In the genomic region with DNA sequence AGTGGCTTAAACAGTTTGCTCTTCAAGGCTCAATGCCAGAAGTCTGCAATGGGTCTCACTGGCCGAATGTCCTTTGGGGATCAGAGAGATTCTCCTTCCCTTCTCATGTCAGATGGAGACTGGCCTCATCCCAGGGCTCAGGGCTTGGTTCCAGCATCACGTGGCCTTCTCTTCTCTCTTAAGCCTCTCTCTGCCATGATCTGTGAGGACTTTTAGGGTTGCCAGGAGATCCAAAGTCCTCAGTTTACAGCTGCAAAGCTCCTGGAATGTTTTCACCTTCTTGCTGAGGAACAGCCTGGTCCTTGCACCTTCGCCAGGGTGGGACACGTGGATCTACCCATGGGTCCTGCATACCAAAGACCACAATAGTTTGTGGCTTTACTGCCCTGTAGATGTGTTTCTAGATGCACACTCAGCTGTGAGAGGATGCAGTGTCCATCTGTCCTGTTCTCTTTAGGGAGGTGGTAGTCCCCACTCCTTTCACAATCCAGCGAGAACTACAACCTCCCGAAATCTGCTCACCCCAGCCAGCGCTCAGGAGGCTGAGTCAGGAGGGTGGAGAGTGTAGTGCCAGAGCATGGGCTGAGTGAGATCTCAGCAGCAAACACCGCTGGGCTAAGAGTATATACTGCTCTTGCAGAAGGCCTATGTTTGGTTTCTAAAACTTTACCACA, we compare ENCODE assay signal across 9 mouse cellular contexts. TPM values are rescaled to one million over a fixed set of nuclear protein-coding genes. Genes with fewer than 3 reads are reported as not detected.
DNase-seq lines count a peak whose midpoint lies in the region; ATAC-seq and TF ChIP-seq lines count a peak whose summit lies in the region.
"Had no signal": no experiment of that assay in that cellular context is flagged by ENCODE, and none has a peak within 500 bp of the region (broad histone marks: within the 10 kb centered on the region; RNA-seq: fewer than 3 reads in every experiment).

No protein-coding gene starts in this region.

- intact Hi-C loops in heart, postnatal 25 days (cut with DNase I): no loop called here

- DNase-seq in heart, adult 11 months: peak; percentile 94
- DNase-seq in heart, postnatal 25 days (ENCODE audit: low spot score): no peak
- no peak for DNase-seq in limb, embryonic 11.5 days (ENCODE audit: low spot score)
- DNase-seq in thymus, adult 2 months: no peak

- H3K27ac ChIP-seq in embryonic facial prominence, embryonic 13.5 days: no peak overlapping the region
- H3K27ac ChIP-seq in heart, embryonic 14.5 days (replicated peaks in 1 of 2; ENCODE audit: control insufficient read depth in 1 of 2, insufficient read depth in 1 of 2, low read depth in 2 of 2, low read length in 2 of 2): 0 out of 4 replicates have a peak overlapping the region, but pooled peaks of 1 of the 2 experiments have one; percentile 10
- H3K27ac ChIP-seq in limb, embryonic 11.5 days (replicated peaks; ENCODE audit: low read depth, low read length): no peak overlapping the region
- H3K27ac ChIP-seq in thymus, adult 2 months (ENCODE audit: control insufficient read depth, insufficient read depth, low read length): no peak overlapping the region

- WGBS in embryonic facial prominence, embryonic 13.5 days: 95% methylated on average over 8 of the region's 8 CpGs
- 96% methylated on average over 8 of the region's 8 CpGs for WGBS in heart, embryonic 14.5 days
- WGBS in limb, embryonic 11.5 days: 95% methylated on average over 8 of the region's 8 CpGs
- WGBS in thymus, adult 2 months: 96% methylated on average over 8 of the region's 8 CpGs

- H3K4me1 ChIP-seq in embryonic facial prominence, embryonic 13.5 days: peaks cover 39% of the 10 kb centered on the region
- peaks cover 40 to 53% of the 10 kb centered on the region in 2 experiments for H3K4me1 ChIP-seq in heart, embryonic 14.5 days (ENCODE audit: control insufficient read depth in 2 of 2, insufficient read depth in 2 of 2, low read length in 2 of 2)
- no peaks in the 10 kb centered on the region for H3K4me1 ChIP-seq in limb, embryonic 11.5 days (ENCODE audit: control insufficient read depth, insufficient read depth, low read length)
- peaks cover 20% of the 10 kb centered on the region for H3K4me1 ChIP-seq in thymus, adult 2 months (replicated peaks; ENCODE audit: control insufficient read depth, insufficient read depth, low read length)

- H3K36me3 ChIP-seq in embryonic facial prominence, embryonic 13.5 days: peaks cover 28% of the 10 kb centered on the region
- H3K36me3 ChIP-seq in heart, embryonic 14.5 days (ENCODE audit: control insufficient read depth, insufficient read depth, low read length): 0 out of 2 replicates have a peak, but pooled peaks cover 5% of the 10 kb centered on the region
- H3K36me3 ChIP-seq in limb, embryonic 11.5 days (ENCODE audit: control insufficient read depth, insufficient read depth, low read length): peaks cover 6% of the 10 kb centered on the region; the same call in 1 of the 2 replicates
- H3K36me3 ChIP-seq in thymus, adult 2 months (ENCODE audit: control insufficient read depth, insufficient read depth, low read length): no peaks in the 10 kb centered on the region

- peak overlapping the region; percentile 74 for H3K4me2 ChIP-seq in embryonic facial prominence, embryonic 13.5 days
- peak overlapping the region; percentile 87 for H3K4me2 ChIP-seq in heart, embryonic 14.5 days (ENCODE audit: low read length)
- peak overlapping the region; percentile 59; the same call in 1 of the 2 replicates for H3K4me2 ChIP-seq in limb, embryonic 11.5 days (ENCODE audit: low read depth, severe bottlenecking)

- 0 out of 2 replicates have a peak, but pooled peaks cover 5% of the 10 kb centered on the region for H3K27me3 ChIP-seq in embryonic facial prominence, embryonic 13.5 days
- H3K27me3 ChIP-seq in heart, embryonic 14.5 days (ENCODE audit: control insufficient read depth, insufficient read depth, low read length): no peaks in the 10 kb centered on the region
- no peaks in the 10 kb centered on the region for H3K27me3 ChIP-seq in limb, embryonic 11.5 days (ENCODE audit: control insufficient read depth, insufficient read depth, low read length)
- no peaks in the 10 kb centered on the region for H3K27me3 ChIP-seq in thymus, adult 2 months (ENCODE audit: control insufficient read depth, insufficient read depth, low read length)
- H3K27me3 ChIP-seq: limb, embryonic 15.5 days had no signal

- H3K4me3 ChIP-seq in embryonic facial prominence, embryonic 13.5 days: peak overlapping the region; percentile 86; the same call in 1 of the 2 replicates
- H3K4me3 ChIP-seq in heart, embryonic 14.5 days (ENCODE audit: control insufficient read depth in 1 of 2, insufficient read depth in 1 of 2, low read depth in 1 of 2, low read length in 2 of 2): no peak overlapping the region
- H3K4me3 ChIP-seq in limb, embryonic 11.5 days (ENCODE audit: low read depth, low read length): no peak overlapping the region
- no peak overlapping the region for H3K4me3 ChIP-seq in thymus, adult 2 months (ENCODE audit: control insufficient read depth, insufficient read depth, low read length)

- 0 out of 2 replicates have a peak overlapping the region, but pooled peaks have one; percentile 97 for H3K9ac ChIP-seq in embryonic facial prominence, embryonic 13.5 days
- peak overlapping the region; percentile 98; the same call in 1 of the 2 replicates for H3K9ac ChIP-seq in heart, embryonic 14.5 days (ENCODE audit: low read length)
- peak overlapping the region; percentile 28; the same call in 1 of the 2 replicates for H3K9ac ChIP-seq in limb, embryonic 11.5 days (ENCODE audit: low read length)
- H3K9ac ChIP-seq: limb, embryonic 15.5 days had no signal

- no peak for TF ChIP-seq POLR2A in thymus, adult 2 months (IDR thresholded peaks at IDR 0.05; ENCODE audit: control insufficient read depth, extremely low read depth, insufficient read depth, low read length, poor library complexity)

- H3K9me3 ChIP-seq in embryonic facial prominence, embryonic 13.5 days: peaks cover 5% of the 10 kb centered on the region; the same call in 1 of the 2 replicates
- H3K9me3 ChIP-seq in heart, embryonic 14.5 days (ENCODE audit: control insufficient read depth, low read length): no peaks in the 10 kb centered on the region
- no peaks in the 10 kb centered on the region for H3K9me3 ChIP-seq in limb, embryonic 11.5 days (ENCODE audit: control insufficient read depth, low read length)
- H3K9me3 ChIP-seq: limb, embryonic 15.5 days had no signal

- ATAC-seq in embryonic facial prominence, embryonic 13.5 days (ENCODE audit: insufficient number of reproducible peaks, insufficient read depth, low FRiP score, low TSS enrichment, low read depth): no peak
- ATAC-seq in heart, embryonic 14.5 days (ENCODE audit: insufficient number of reproducible peaks, insufficient read depth, low FRiP score, low read depth): no peak
- no peak for ATAC-seq in limb, embryonic 11.5 days (ENCODE audit: insufficient number of reproducible peaks, low FRiP score, low TSS enrichment, low read depth)
- ATAC-seq in megakaryocyte-erythroid progenitor cell, adult 5-6 weeks (replicated peaks; ENCODE audit: low FRiP score, low TSS enrichment, poor library complexity, severe bottlenecking): no peak
- no peak for ATAC-seq in inflammation-experienced regulatory T-cells, adult 6 months

- no peak for TF ChIP-seq CTCF in thymus, adult 2 months (IDR thresholded peaks at IDR 0.05; ENCODE audit: borderline replicate concordance, control insufficient read depth, extremely low read depth, insufficient read depth, low read length, poor library complexity)

RNA-seq across cellular contexts. Expression of a gene that starts 2.1 kb away (rescaled TPM):
- 10 to 100 TPM; 16.0 to 16.2 TPM for total RNA-seq in heart, postnatal 25 days (2021)
- polyA plus RNA-seq in embryonic facial prominence, embryonic 13.5 days (2015; fragmentation: Nextera tagmentation; extraction: Ambion mirVana): 48.9 and 50.7 TPM in 2 replicates
- polyA plus RNA-seq in heart, embryonic 14.5 days (2014; fragmentation: Nextera tagmentation; extraction: Ambion mirVana): 23.3 and 30.6 TPM in 2 replicates
- polyA plus RNA-seq in limb, embryonic 11.5 days (2014; fragmentation: Nextera tagmentation; extraction: Ambion mirVana): 38.4 and 38.7 TPM in 2 replicates
- total RNA-seq in megakaryocyte-erythroid progenitor cell, adult 5-6 weeks (2014; fragmentation: Nextera tagmentation): 40.7 and 47.4 TPM in 2 replicates
- total RNA-seq in megakaryocyte-erythroid progenitor cell, adult 5-6 weeks (2017): 30.6 and 38.2 TPM in 2 replicates
- 10 to 100 TPM in 1 of 3 experiments, 1 to 10 TPM in 2; 5.4 to 10.7 (median 9.9) TPM for polyA plus RNA-seq in inflammation-experienced regulatory T-cells, adult 6 months (2017; shearing (Covaris generic))
- polyA plus RNA-seq in thymus, adult 2 months (2012; rRNA removed): 50.7 and 51.7 TPM in 2 replicates

RNA-seq across cellular contexts. Expression of a gene that starts 43.5 kb away (rescaled TPM):
- under 1 TPM; 0.52 to 0.61 TPM for total RNA-seq in heart, postnatal 25 days (2021)
- 0.48 and 0.60 TPM in 2 replicates for polyA plus RNA-seq in embryonic facial prominence, embryonic 13.5 days (2015; fragmentation: Nextera tagmentation; extraction: Ambion mirVana)
- 0.42 and 0.73 TPM in 2 replicates for polyA plus RNA-seq in heart, embryonic 14.5 days (2014; fragmentation: Nextera tagmentation; extraction: Ambion mirVana)
- 0.61 and 0.99 TPM in 2 replicates for polyA plus RNA-seq in limb, embryonic 11.5 days (2014; fragmentation: Nextera tagmentation; extraction: Ambion mirVana)
- total RNA-seq in megakaryocyte-erythroid progenitor cell, adult 5-6 weeks (2014; fragmentation: Nextera tagmentation): 2.9 and 4.5 TPM in 2 replicates
- total RNA-seq in megakaryocyte-erythroid progenitor cell, adult 5-6 weeks (2017): 0.38 TPM in 1 of 2 replicates, not detected in the other
- polyA plus RNA-seq in inflammation-experienced regulatory T-cells, adult 6 months (2017; shearing (Covaris generic)): 1 to 10 TPM in 2 of 3 experiments, under 1 TPM in 1; 0.29 to 1.8 (median 1.7) TPM
- 3.9 and 6.5 TPM in 2 replicates for polyA plus RNA-seq in thymus, adult 2 months (2012; rRNA removed)

Comparison
In these comparisons a context has a peak if more than half of its experiments do, and no peak if none do; other contexts are left out.
1. H3K9ac ChIP-seq: peak in every context shown above with its lines; median percentile 98 in heart, embryonic 14.5 days; 97 in embryonic facial prominence, embryonic 13.5 days; 28 in limb, embryonic 11.5 days.